Mouse (Mus musculus): ENCODE measurements around the gene Lrba. TPM values are rescaled to one million over a fixed set of nuclear protein-coding genes. Genes with fewer than 3 reads are reported as not detected.

The Lrba gene
- polyA plus RNA-seq, 1 experiment, result 5.6 TPM

- Histone ChIP-seq H3K4me3 (no peak overlapping the region), H3K27me3 (ENCODE audit: control insufficient read depth, insufficient read depth, insufficient read length) (no peaks in the 10 kb centered on the region), H3K4me2 (ENCODE audit: low read depth) (no peak overlapping the region), H3K79me2 (ENCODE audit: control insufficient read depth, insufficient read depth) (no peaks in the 10 kb centered on the region), H3K36me3 (ENCODE audit: control insufficient read depth, insufficient read depth) (no peaks in the 10 kb centered on the region), H3ac (ENCODE audit: control insufficient read depth, insufficient read length) (no peak overlapping the region)
- TF ChIP-seq TCF12 (IDR thresholded peaks at IDR 0.05; ENCODE audit: insufficient read depth, poor library complexity, severe bottlenecking) (no peak), USF1 (IDR thresholded peaks at IDR 0.05; ENCODE audit: low read depth) (no peak), REST (IDR thresholded peaks at IDR 0.05; ENCODE audit: insufficient read depth, insufficient read length) (no peak), E2F4 (IDR thresholded peaks at IDR 0.05; ENCODE audit: insufficient read depth) (no peak), MYOG (IDR thresholded peaks at IDR 0.05; ENCODE audit: control insufficient read depth in 1 of 3, insufficient read depth in 1 of 3, insufficient read length in 2 of 3, low read depth in 2 of 3) (no peak), POLR2AphosphoS2 (IDR thresholded peaks at IDR 0.05; ENCODE audit: insufficient read length, low read depth) (no peak), MAX (IDR thresholded peaks at IDR 0.05; ENCODE audit: low read depth) (no peak), MYOD1 (IDR thresholded peaks at IDR 0.05; ENCODE audit: control insufficient read depth in 1 of 3, insufficient read length in 2 of 3, low read depth in 2 of 3) (no peak), CEBPB (IDR thresholded peaks at IDR 0.05; ENCODE audit: insufficient read depth, poor library complexity, severe bottlenecking) (no peak), POLR2A (IDR thresholded peaks at IDR 0.05; ENCODE audit: insufficient read length, low read depth) (no peak), SRF (IDR thresholded peaks at IDR 0.05; ENCODE audit: control insufficient read depth, insufficient read length, low read depth) (no peak), TCF3 (IDR thresholded peaks at IDR 0.05; ENCODE audit: insufficient read length, low read depth) (no peak)
Measured at GRCm38 (mm10) chr3:86551011-86551728, 326.7 kb downstream of the Lrba start.

- TF ChIP-seq MYOD1 (IDR thresholded peaks at IDR 0.05; ENCODE audit: control insufficient read depth in 1 of 3, insufficient read length in 2 of 3, low read depth in 2 of 3), result no peak
- TF ChIP-seq E2F4 (IDR thresholded peaks at IDR 0.05; ENCODE audit: insufficient read depth), result no peak
- TF ChIP-seq USF1 (IDR thresholded peaks at IDR 0.05; ENCODE audit: low read depth), result no peak
- no peak for TF ChIP-seq POLR2AphosphoS2 (IDR thresholded peaks at IDR 0.05; ENCODE audit: insufficient read length, low read depth)
- no peak for TF ChIP-seq SRF (IDR thresholded peaks at IDR 0.05; ENCODE audit: control insufficient read depth, insufficient read length, low read depth)
- no peak for TF ChIP-seq CEBPB (IDR thresholded peaks at IDR 0.05; ENCODE audit: insufficient read depth, poor library complexity, severe bottlenecking)
- TF ChIP-seq REST (IDR thresholded peaks at IDR 0.05; ENCODE audit: insufficient read depth, insufficient read length), result no peak
- no peak for TF ChIP-seq TCF12 (IDR thresholded peaks at IDR 0.05; ENCODE audit: insufficient read depth, poor library complexity, severe bottlenecking)
- TF ChIP-seq MAX (IDR thresholded peaks at IDR 0.05; ENCODE audit: low read depth), result no peak
- TF ChIP-seq POLR2A (IDR thresholded peaks at IDR 0.05; ENCODE audit: insufficient read length, low read depth), result no peak
- TF ChIP-seq MYOG (IDR thresholded peaks at IDR 0.05; ENCODE audit: control insufficient read depth in 1 of 3, insufficient read depth in 1 of 3, insufficient read length in 2 of 3, low read depth in 2 of 3), result no peak
- no peak for TF ChIP-seq TCF3 (IDR thresholded peaks at IDR 0.05; ENCODE audit: insufficient read length, low read depth)
- H3K4me2 ChIP-seq (ENCODE audit: low read depth), result no peak overlapping the region
Measured at GRCm38 (mm10) chr3:86552170-86552569, 327.7 kb downstream of the Lrba start.

DNA sequence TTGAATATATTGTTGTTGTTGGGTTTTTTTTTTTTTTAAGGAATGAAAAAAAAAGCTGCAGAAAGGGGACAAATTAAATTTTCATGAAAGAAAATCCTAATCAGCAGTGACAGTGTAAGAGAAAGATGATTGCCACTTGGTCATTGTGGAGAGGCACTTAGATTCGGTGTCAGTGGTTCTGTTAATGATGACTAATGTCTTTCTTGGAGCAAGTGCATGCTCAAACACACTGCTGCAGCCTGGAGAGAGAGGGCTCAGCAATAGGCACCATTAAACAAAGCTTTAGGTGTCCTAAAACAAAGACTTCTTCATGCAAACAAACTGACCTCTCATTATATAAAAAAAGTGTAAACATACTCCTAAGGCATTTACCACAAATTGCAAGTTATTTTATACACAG lies 334.5 kb downstream of the Lrba start:
- Histone ChIP-seq H3K79me2 (ENCODE audit: control insufficient read depth, insufficient read depth) (no peaks in the 10 kb centered on the region), H3K36me3 (ENCODE audit: control insufficient read depth, insufficient read depth) (no peaks in the 10 kb centered on the region), H3K27me3 (ENCODE audit: control insufficient read depth, insufficient read depth, insufficient read length) (no peaks in the 10 kb centered on the region), H3K4me3 (no peak overlapping the region), H3ac (ENCODE audit: control insufficient read depth, insufficient read length) (no peak overlapping the region), H3K4me2 (ENCODE audit: low read depth) (no peak overlapping the region)
- no peak for TF ChIP-seq MYOD1 (IDR thresholded peaks at IDR 0.05; ENCODE audit: control insufficient read depth in 1 of 3, insufficient read length in 2 of 3, low read depth in 2 of 3)
- TF ChIP-seq CEBPB (IDR thresholded peaks at IDR 0.05; ENCODE audit: insufficient read depth, poor library complexity, severe bottlenecking), result no peak
- TF ChIP-seq TCF3 (IDR thresholded peaks at IDR 0.05; ENCODE audit: insufficient read length, low read depth), result no peak
- no peak for TF ChIP-seq E2F4 (IDR thresholded peaks at IDR 0.05; ENCODE audit: insufficient read depth)
- no peak for TF ChIP-seq USF1 (IDR thresholded peaks at IDR 0.05; ENCODE audit: low read depth)
- TF ChIP-seq TCF12 (IDR thresholded peaks at IDR 0.05; ENCODE audit: insufficient read depth, poor library complexity, severe bottlenecking), result no peak
- TF ChIP-seq POLR2AphosphoS2 (IDR thresholded peaks at IDR 0.05; ENCODE audit: insufficient read length, low read depth), result no peak
- no peak for TF ChIP-seq REST (IDR thresholded peaks at IDR 0.05; ENCODE audit: insufficient read depth, insufficient read length)
- no peak for TF ChIP-seq POLR2A (IDR thresholded peaks at IDR 0.05; ENCODE audit: insufficient read length, low read depth)
- TF ChIP-seq MAX (IDR thresholded peaks at IDR 0.05; ENCODE audit: low read depth), result no peak
- no peak for TF ChIP-seq SRF (IDR thresholded peaks at IDR 0.05; ENCODE audit: control insufficient read depth, insufficient read length, low read depth)
- no peak for TF ChIP-seq MYOG (IDR thresholded peaks at IDR 0.05; ENCODE audit: control insufficient read depth in 1 of 3, insufficient read depth in 1 of 3, insufficient read length in 2 of 3, low read depth in 2 of 3)

More at GRCm38 (mm10) chr3:86552170-86552569, 327.7 kb downstream of the Lrba start:
- Histone ChIP-seq H3K27me3 (ENCODE audit: control insufficient read depth, insufficient read depth, insufficient read length) (no peaks in the 10 kb centered on the region), H3K4me3 (no peak overlapping the region), H3K79me2 (ENCODE audit: control insufficient read depth, insufficient read depth) (no peaks in the 10 kb centered on the region), H3K36me3 (ENCODE audit: control insufficient read depth, insufficient read depth) (no peaks in the 10 kb centered on the region), H3ac (ENCODE audit: control insufficient read depth, insufficient read length) (no peak overlapping the region)

DNA sequence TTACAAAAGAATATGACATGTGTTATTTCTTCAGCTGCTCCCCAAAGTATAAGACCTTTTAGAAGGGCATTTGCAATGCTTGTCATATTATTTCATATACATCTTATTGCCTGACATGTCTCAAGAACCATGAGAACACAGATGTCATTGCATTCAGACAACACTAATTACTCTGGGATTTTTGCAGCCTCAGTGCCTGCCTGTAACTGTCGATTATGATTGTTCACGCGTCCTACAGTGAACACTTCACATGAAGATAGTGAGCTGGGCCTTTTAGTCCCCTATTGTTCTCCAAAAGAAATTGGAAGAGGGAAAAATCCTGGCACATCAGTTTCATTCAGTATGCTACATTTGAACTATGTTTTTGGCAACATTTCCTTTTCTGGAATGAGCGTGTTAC lies 335.2 kb downstream of the Lrba start:
- H3ac ChIP-seq (ENCODE audit: control insufficient read depth, insufficient read length), result no peak overlapping the region
- H3K79me2 ChIP-seq (ENCODE audit: control insufficient read depth, insufficient read depth), result no peaks in the 10 kb centered on the region
- no peak overlapping the region for H3K4me3 ChIP-seq
- no peak for TF ChIP-seq MAX (IDR thresholded peaks at IDR 0.05; ENCODE audit: low read depth)
- TF ChIP-seq TCF12 (IDR thresholded peaks at IDR 0.05; ENCODE audit: insufficient read depth, poor library complexity, severe bottlenecking), result no peak
- no peaks in the 10 kb centered on the region for H3K27me3 ChIP-seq (ENCODE audit: control insufficient read depth, insufficient read depth, insufficient read length)
- H3K36me3 ChIP-seq (ENCODE audit: control insufficient read depth, insufficient read depth), result no peaks in the 10 kb centered on the region
- H3K4me2 ChIP-seq (ENCODE audit: low read depth), result no peak overlapping the region
